Mouse (Mus musculus): Measurements from ENCODE around the gene Degs2.

- TF ChIP-seq POLR2A (IDR thresholded peaks at IDR 0.05; ENCODE audit: borderline replicate concordance, low read depth, low read length) (no peak), CTCF (IDR thresholded peaks at IDR 0.05; ENCODE audit: low read depth, low read length) (no peak)
Observed at GRCm38 (mm10) chr12:108694223-108694622, 7.9 kb downstream of the Degs2 start.

Measured in bone marrow macrophage, adult 2 months (primary cell).